Mouse (Mus musculus) kidney, postnatal 0 days (tissue): ENCODE measurements around the gene Senp3. TPM values are rescaled to one million over a fixed set of nuclear protein-coding genes. Genes with fewer than 3 reads are reported as not detected.
"Not testable (repeated sequence)": the region's sequence is repeated elsewhere in the genome, so short reads cannot be mapped to it uniquely, and the experiment has no call there.

ENCODE experiments used
- ATAC-seq: fragments of 200-750 bp; cut with Nextera tagmentation; replicated peaks from 2 replicates; pipeline ENCODE4 v1.8.0; 2017; ENCODE audit warnings: low read depth, moderate number of reproducible peaks, moderate TSS enrichment, moderate library complexity; ENCODE audit not compliant: low FRiP score
- DNase-seq: peaks from one replicate; pipeline ENCODE4 v3.0.0-alpha.2; 2016; ENCODE audit warnings: low spot score
- H3K27ac ChIP-seq: fragments of 300-500 bp; sonication (generic); 2 replicates; pipeline ENCODE4 v1.5.1; 2014; ENCODE audit warnings: mild to moderate bottlenecking
- H3K27me3 ChIP-seq: fragments of 300-500 bp; sonication (generic); 2 replicates; pipeline ENCODE4 v1.6.1; 2014; ENCODE audit warnings: low read length, mixed read lengths; ENCODE audit not compliant: insufficient read depth
- H3K36me3 ChIP-seq: fragments of 300-500 bp; sonication (generic); 2 replicates; pipeline ENCODE4 v1.6.1; 2014; ENCODE audit warnings: low read length, mixed read lengths; ENCODE audit not compliant: insufficient read depth
- H3K4me1 ChIP-seq: fragments of 300-500 bp; sonication (generic); replicated peaks from 2 replicates; pipeline ENCODE4 v1.6.1; 2014; ENCODE audit warnings: antibody characterized with exemption, low read length, mixed read lengths; ENCODE audit not compliant: insufficient read depth
- H3K4me2 ChIP-seq: fragments of 300-500 bp; sonication (generic); 2 replicates; pipeline ENCODE4 v1.6.1; 2014; ENCODE audit warnings: mild to moderate bottlenecking, low read length, moderate library complexity, mixed read lengths
- H3K4me3 ChIP-seq: fragments of 300-500 bp; sonication (generic); replicated peaks from 2 replicates; pipeline ENCODE4 v1.5.1; 2014; ENCODE audit warnings: low read depth, low read length
- H3K9ac ChIP-seq: fragments of 300-500 bp; sonication (generic); 2 replicates; pipeline ENCODE4 v1.6.1; 2014; ENCODE audit warnings: low read depth, low read length
- H3K9me3 ChIP-seq: fragments of 300-500 bp; sonication (generic); replicated peaks from 2 replicates; pipeline ENCODE4 v1.6.1; 2016; ENCODE audit warnings: low read length, inconsistent platforms, mixed read lengths
- CTCF ChIP-seq: IDR thresholded peaks from 2 replicates; pipeline ENCODE4 v1.5.1; 2016; ENCODE audit warnings: antibody characterized with exemption, low read depth, mild to moderate bottlenecking, moderate library complexity
- WGBS: fragments of 180-500 bp; shearing (Covaris S2); extraction: QIAGEN DNeasy Blood & Tissue Kit; methylation state at CpG from one replicate; pipeline ENCODE4 v1.1.7; 2014; 5-methylcytosine and 5-hydroxymethylcytosine counted together
- polyA plus RNA-seq: library from polyadenylated mRNA; unstranded; fragments of >200 nt; fragmentation: Nextera tagmentation; extraction: Ambion mirVana; gene quantifications from 2 replicates; pipeline ENCODE4 v1.2.1, GENCODE M21; 2015

Gene Senp3
- polyA plus RNA-seq, 1 experiment from 2014 or later: 52.2 TPM

GRCm38 (mm10) chr11:69707480-69707847 is 25.6 kb upstream of the Senp3 start:
- no peaks in the 10 kb centered on the region for H3K36me3 ChIP-seq
- H3K4me2 ChIP-seq: no peak overlapping the region
- TF ChIP-seq CTCF: no peak
- no peak overlapping the region for H3K4me3 ChIP-seq
- H3K27me3 ChIP-seq: no peaks in the 10 kb centered on the region
- no peaks in the 10 kb centered on the region for H3K9me3 ChIP-seq
- ATAC-seq (no peak), DNase-seq (no peak)
- 89% methylated on average over 4 of the region's 4 CpGs for WGBS
- no peak overlapping the region for H3K27ac ChIP-seq
- H3K4me1 ChIP-seq: no peaks in the 10 kb centered on the region
- no peak overlapping the region for H3K9ac ChIP-seq

- WGBS: 55% methylated on average over 6 of the region's 6 CpGs
- TF ChIP-seq CTCF: no peak
- H3K4me1 ChIP-seq: no peaks in the 10 kb centered on the region
- H3K4me2 ChIP-seq: no peak overlapping the region
- no peak for DNase-seq
- H3K9me3 ChIP-seq: no peaks in the 10 kb centered on the region
- no peak overlapping the region for H3K4me3 ChIP-seq
- H3K36me3 ChIP-seq: no peaks in the 10 kb centered on the region
- ATAC-seq: no peak
- H3K9ac ChIP-seq: no peak overlapping the region
- no peaks in the 10 kb centered on the region for H3K27me3 ChIP-seq
- H3K27ac ChIP-seq: no peak overlapping the region
Measured at GRCm38 (mm10) chr11:69706775-69707479, 25.0 kb upstream of the Senp3 start.

DNA sequence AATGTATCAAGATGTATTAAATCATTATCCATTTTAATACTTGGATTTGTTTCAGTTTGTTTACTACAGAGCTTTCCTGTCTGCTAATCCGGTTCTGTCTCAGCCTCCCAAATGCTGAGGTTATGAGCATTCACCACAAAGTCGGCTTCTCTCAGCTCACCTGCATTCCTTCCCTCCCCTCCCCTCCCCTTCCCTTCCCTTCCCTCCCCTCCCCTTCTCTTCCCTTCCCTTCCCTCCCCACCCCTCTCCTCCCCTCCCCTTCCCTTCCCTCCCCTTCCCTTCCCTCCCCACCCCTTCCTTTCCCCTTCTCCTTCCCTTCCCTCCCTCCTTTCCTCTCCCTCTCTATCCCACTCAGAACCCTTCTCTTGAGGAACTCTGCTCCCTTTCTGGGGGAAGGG is 22.7 kb upstream of the Senp3 start:
- DNase-seq: no peak
- no peak overlapping the region for H3K4me2 ChIP-seq
- H3K36me3 ChIP-seq: no peaks in the 10 kb centered on the region
- no peak for ATAC-seq
- H3K9me3 ChIP-seq: no peaks in the 10 kb centered on the region
- H3K4me1 ChIP-seq: no peaks in the 10 kb centered on the region
- H3K27ac ChIP-seq: no peak overlapping the region
- 32% methylated on average over 2 of the region's 2 CpGs for WGBS
- no peak overlapping the region for H3K4me3 ChIP-seq
- H3K27me3 ChIP-seq: no peaks in the 10 kb centered on the region
- TF ChIP-seq CTCF: no peak
- H3K9ac ChIP-seq: no peak overlapping the region

- 64% methylated on average over 8 of the region's 8 CpGs for WGBS
- DNase-seq: no peak
- no peak overlapping the region for H3K4me3 ChIP-seq
- no peaks in the 10 kb centered on the region for H3K36me3 ChIP-seq
- no peaks in the 10 kb centered on the region for H3K27me3 ChIP-seq
- H3K9ac ChIP-seq: no peak overlapping the region
- no peaks in the 10 kb centered on the region for H3K9me3 ChIP-seq
- TF ChIP-seq CTCF: no peak
- H3K4me1 ChIP-seq: no peaks in the 10 kb centered on the region
- ATAC-seq: no peak
- H3K27ac ChIP-seq: no peak overlapping the region
- no peak overlapping the region for H3K4me2 ChIP-seq
Measured at GRCm38 (mm10) chr11:69703814-69704612, 22.1 kb upstream of the Senp3 start.

GRCm38 (mm10) chr11:69703381-69703780 is 21.5 kb upstream of the Senp3 start:
- not testable (repeated sequence) for H3K4me1 ChIP-seq, H3K36me3 ChIP-seq, H3K9me3 ChIP-seq, H3K4me2 ChIP-seq, H3K4me3 ChIP-seq, H3K27ac ChIP-seq, DNase-seq, H3K27me3 ChIP-seq, H3K9ac ChIP-seq, ATAC-seq
- 65% methylated on average over 2 of the region's 3 CpGs for WGBS

GRCm38 (mm10) chr11:69702886-69703285 is 21.0 kb upstream of the Senp3 start:
- ATAC-seq: not testable (repeated sequence)
- 94% methylated on average over 9 of the region's 10 CpGs for WGBS

More at GRCm38 (mm10) chr11:69702886-69703285, 21.0 kb upstream of the Senp3 start:
- not testable (repeated sequence) for H3K27ac ChIP-seq, H3K27me3 ChIP-seq, H3K4me1 ChIP-seq, H3K9ac ChIP-seq, H3K36me3 ChIP-seq, H3K9me3 ChIP-seq, H3K4me3 ChIP-seq, DNase-seq, H3K4me2 ChIP-seq
